Mouse (Mus musculus) embryonic fibroblast, embryonic 13.5 days (primary cell): ENCODE data around the gene Dpm2.

Source experiments
- CTCF ChIP-seq: IDR thresholded peaks from 2 replicates; pipeline ENCODE4 v1.5.1; 2011; ENCODE audit warnings: mild to moderate bottlenecking, control low read depth, low read length, moderate library complexity, borderline replicate concordance; ENCODE audit not compliant: insufficient read depth
- POLR2A ChIP-seq: IDR thresholded peaks from 2 replicates; pipeline ENCODE4 v1.6.1; 2011; ENCODE audit warnings: low read depth, mild to moderate bottlenecking, control low read depth, low read length, moderate library complexity

- no peak for TF ChIP-seq POLR2A
- no peak for TF ChIP-seq CTCF
These were observed 28.8 kb downstream of the Dpm2 start, which contains the start of gene St6galnac6 for GRCm38 (mm10) chr2:32599409-32599808.
